Mouse (Mus musculus) gastrocnemius, postnatal 25 days (tissue): Measurements from ENCODE around the gene Blvrb. TPM values are rescaled to one million over a fixed set of nuclear protein-coding genes. Genes with fewer than 3 reads are reported as not detected.

Experiments used
- DNase-seq: peaks from one replicate; pipeline ENCODE4 v3.0.0; 2022
- total RNA-seq, 2 experiments: library from RNA; stranded (reverse); gene quantifications; 1 replicate in 1 of 2; 2 replicates in 1 of 2; pipeline ENCODE4 v1.2.3; 2021

Blvrb gene
- total RNA-seq, 2 experiments from 2014 or later, result 11.0 to 17.2 TPM

GRCm38 (mm10) chr7:27514961-27515360, 67.2 kb downstream of the Blvrb start:
- DNase-seq, result no peak

Other genes starting within 250 kb of the Blvrb start
- 1 to 10 TPM; 2.3 to 3.6 TPM for gene Itpkc, start 219.3 kb upstream of the Blvrb start, total RNA-seq
- 1 to 10 TPM; 3.0 to 4.9 TPM for gene Coq8b, start 215.0 kb upstream of the Blvrb start, total RNA-seq
- 1 to 10 TPM; 3.6 to 5.4 TPM for gene Numbl, start 189.5 kb upstream of the Blvrb start, total RNA-seq
- 10 to 100 TPM; 69.4 to 77.8 TPM for gene Ltbp4, start 110.3 kb upstream of the Blvrb start, total RNA-seq
- 1 to 10 TPM in 1 of 2 experiments, under 1 TPM in 1; 1.00 to 3.1 TPM for gene Shkbp1, start 92.0 kb upstream of the Blvrb start, total RNA-seq
- not detected for gene Gm20479, start 90.6 kb upstream of the Blvrb start, total RNA-seq
- gene Sptbn4, start 292 bp upstream of the Blvrb start, total RNA-seq, result under 1 TPM in 1 of 2 experiments, not detected in 1; 0.05 TPM
- 1 to 10 TPM; 3.8 to 7.3 TPM for gene Sertad3, start 25.8 kb downstream of the Blvrb start, total RNA-seq
- gene Sertad1, start 38.9 kb downstream of the Blvrb start, total RNA-seq, result 1 to 10 TPM; 6.8 to 7.5 TPM
- 10 to 100 TPM; 11.6 to 13.0 TPM for gene Prx, start 51.3 kb downstream of the Blvrb start, total RNA-seq
- gene Hipk4, start 75.3 kb downstream of the Blvrb start, total RNA-seq, result under 1 TPM; 0.13 to 0.18 TPM
- gene Pld3, start 105.2 kb downstream of the Blvrb start, total RNA-seq, result 10 to 100 TPM; 14.9 to 15.0 TPM
- gene 2310022A10Rik, start 105.3 kb downstream of the Blvrb start, total RNA-seq, result 100 to 1,000 TPM in 1 of 2 experiments, 10 to 100 TPM in 1; 88.3 to 110 TPM
- 100 to 1,000 TPM; 135 to 147 TPM for gene Akt2, start 143.6 kb downstream of the Blvrb start, total RNA-seq
- gene Ttc9b, start 205.9 kb downstream of the Blvrb start, total RNA-seq, result not detected
- gene Map3k10, start 226.6 kb downstream of the Blvrb start, total RNA-seq, result 10 to 100 TPM; 27.7 to 28.1 TPM
- gene Zfp607b, start 241.4 kb downstream of the Blvrb start, total RNA-seq, result under 1 TPM; 0.49 to 0.75 TPM